Mouse (Mus musculus) gastrocnemius, postnatal 25 days (tissue): ENCODE measurements around the gene Sspn. TPM values are rescaled to one million over a fixed set of nuclear protein-coding genes. Genes with fewer than 3 reads are reported as not detected.
A peak's percentile ranks its signal among the peaks of the same experiment; 100 is the strongest.

ENCODE experiments used
- DNase-seq: peaks from one replicate; pipeline ENCODE4 v3.0.0; 2022
- total RNA-seq, 2 experiments: library from RNA; stranded (reverse); gene quantifications; 1 replicate in 1 of 2; 2 replicates in 1 of 2; pipeline ENCODE4 v1.2.3; 2021

Sspn gene
- total RNA-seq, 2 experiments from 2014 or later, result 59.1 to 64.0 TPM

- peak; percentile 84 for DNase-seq
Measured at GRCm38 (mm10) chr6:145934001-145934696, 2.7 kb downstream of the Sspn start.

GRCm38 (mm10) chr6:145934697-145935240, 3.3 kb downstream of the Sspn start:
- no peak for DNase-seq

- DNase-seq, result no peak
Measured at GRCm38 (mm10) chr6:145935912-145936311, 4.5 kb downstream of the Sspn start.

GRCm38 (mm10) chr6:145936511-145936910, 5.1 kb downstream of the Sspn start:
- no peak for DNase-seq

GRCm38 (mm10) chr6:145940852-145941251, 9.4 kb downstream of the Sspn start:
- no peak for DNase-seq

GRCm38 (mm10) chr6:145942263-145942966, 11.0 kb downstream of the Sspn start:
- no peak for DNase-seq

GRCm38 (mm10) chr6:145943414-145943813, 12.0 kb downstream of the Sspn start:
- DNase-seq, result no peak

GRCm38 (mm10) chr6:145945700-145946344, 14.4 kb downstream of the Sspn start:
- no peak for DNase-seq

GRCm38 (mm10) chr6:145949049-145949448, 17.6 kb downstream of the Sspn start:
- DNase-seq, result no peak

- no peak for DNase-seq
Measured at GRCm38 (mm10) chr6:145950626-145951025, 19.2 kb downstream of the Sspn start.

- DNase-seq, result no peak
Measured at GRCm38 (mm10) chr6:145952594-145952993, 21.2 kb downstream of the Sspn start.

- DNase-seq, result no peak
Measured at GRCm38 (mm10) chr6:145953121-145953896, 21.9 kb downstream of the Sspn start.

GRCm38 (mm10) chr6:145957427-145957965, 26.1 kb downstream of the Sspn start:
- DNase-seq, result no peak

GRCm38 (mm10) chr6:145958070-145958469, 26.6 kb downstream of the Sspn start:
- peak; percentile 73 for DNase-seq

- no peak for DNase-seq
Measured at GRCm38 (mm10) chr6:145961047-145961446, 29.6 kb downstream of the Sspn start.

GRCm38 (mm10) chr6:145963966-145964365, 32.5 kb downstream of the Sspn start:
- DNase-seq, result no peak

GRCm38 (mm10) chr6:145967693-145968092, 36.3 kb downstream of the Sspn start:
- no peak for DNase-seq

GRCm38 (mm10) chr6:145968301-145968818, 36.9 kb downstream of the Sspn start:
- peak; percentile 88 for DNase-seq

GRCm38 (mm10) chr6:145968821-145969220, 37.4 kb downstream of the Sspn start:
- DNase-seq, result no peak

GRCm38 (mm10) chr6:145969572-145969971, 38.1 kb downstream of the Sspn start:
- no peak for DNase-seq

- no peak for DNase-seq
Measured at GRCm38 (mm10) chr6:145972107-145972506, 40.7 kb downstream of the Sspn start.

GRCm38 (mm10) chr6:145972836-145973235, 41.4 kb downstream of the Sspn start:
- no peak for DNase-seq
